Mouse (Mus musculus) hindlimb bud, embryonic 11.5 days (tissue): Measurements from ENCODE around the gene Zscan29.

ENCODE experiments used
- DNase-seq: peaks from one replicate; pipeline ENCODE4 v3.0.0-alpha.2; 2012; ENCODE audit warnings: low read depth, low spot score; ENCODE audit errors: extremely low spot score

The Zscan29 gene

DNA sequence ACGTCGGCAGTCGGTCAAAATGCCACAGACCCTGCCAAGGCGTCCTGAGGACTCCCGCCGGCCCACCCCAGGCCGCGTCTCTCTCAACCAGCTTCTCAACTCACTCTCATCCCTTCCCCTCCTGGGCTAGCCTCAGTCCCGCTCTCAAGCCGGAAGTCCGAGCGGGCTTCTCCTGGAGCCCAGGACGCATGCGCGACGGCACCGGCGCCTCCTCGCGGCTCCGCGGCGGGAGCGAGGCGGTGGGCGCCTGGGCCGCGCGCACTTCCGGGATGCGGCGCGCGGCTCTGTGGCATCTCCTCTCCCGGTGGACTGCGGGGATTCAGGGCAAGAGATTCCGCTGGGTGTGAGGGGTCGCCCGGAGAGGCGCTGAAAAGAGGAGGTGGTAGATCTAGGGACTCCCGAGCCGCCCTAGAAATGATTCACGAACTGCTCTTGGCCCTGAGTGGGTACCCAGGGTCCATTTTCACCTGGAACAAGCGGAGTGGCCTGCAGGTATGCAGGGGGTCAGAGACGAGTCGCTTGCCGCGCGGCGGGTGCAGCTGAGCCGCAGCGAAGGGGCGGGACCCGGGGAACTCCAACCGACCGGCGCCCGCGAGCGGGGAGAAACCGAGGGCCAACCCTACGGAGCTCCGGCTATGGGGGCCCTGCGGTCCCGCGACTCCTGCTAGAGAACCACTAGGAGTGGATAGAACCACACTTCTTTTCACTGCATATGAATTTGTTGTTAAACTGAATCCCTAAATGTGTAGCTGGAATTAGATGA lies at the start of gene Zscan29:
TSS of gene Zscan29 (minus strand) at position 146 of the 763 bp plus-strand sequence.
- DNase-seq = peak; percentile 63

DNA sequence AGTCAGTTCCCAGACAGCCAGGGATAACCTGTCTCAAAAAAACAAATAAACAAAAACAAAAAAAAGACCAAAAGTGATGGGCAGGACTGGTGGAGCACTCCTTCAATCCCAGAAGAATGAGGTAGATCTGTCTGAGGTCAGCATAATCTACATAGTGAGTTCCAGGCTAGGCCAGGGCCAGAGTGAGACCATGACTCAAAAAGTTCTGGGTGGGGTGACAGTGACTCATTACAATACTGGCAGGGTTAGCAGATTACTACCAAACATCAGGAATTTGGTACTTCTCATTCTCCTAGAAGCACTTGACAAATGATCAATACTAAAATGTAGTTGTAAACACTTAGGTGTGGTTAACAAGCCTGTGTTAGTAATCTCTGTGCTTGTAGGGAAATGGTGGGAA lies 49.1 kb upstream of the Zscan29 start:
- DNase-seq = no peak

DNA sequence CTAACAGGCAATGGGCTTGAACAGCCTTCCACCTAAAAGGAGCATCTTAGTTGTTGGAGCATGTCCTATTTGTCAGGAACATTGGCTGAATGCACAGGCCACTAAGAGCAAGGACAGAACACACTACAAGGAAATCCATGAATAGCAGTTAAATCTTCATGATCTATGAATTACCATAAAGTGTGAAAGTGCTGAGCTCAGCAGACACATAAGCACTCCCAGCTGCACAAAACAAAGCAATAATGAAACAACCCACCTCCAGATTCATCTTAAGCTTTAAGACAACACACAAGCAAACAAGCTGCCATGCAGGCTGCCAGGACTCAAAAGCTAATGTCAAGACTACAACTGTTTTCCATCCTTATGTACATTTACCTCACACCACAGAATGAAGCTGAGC lies 48.3 kb upstream of the Zscan29 start:
- DNase-seq = no peak

DNA sequence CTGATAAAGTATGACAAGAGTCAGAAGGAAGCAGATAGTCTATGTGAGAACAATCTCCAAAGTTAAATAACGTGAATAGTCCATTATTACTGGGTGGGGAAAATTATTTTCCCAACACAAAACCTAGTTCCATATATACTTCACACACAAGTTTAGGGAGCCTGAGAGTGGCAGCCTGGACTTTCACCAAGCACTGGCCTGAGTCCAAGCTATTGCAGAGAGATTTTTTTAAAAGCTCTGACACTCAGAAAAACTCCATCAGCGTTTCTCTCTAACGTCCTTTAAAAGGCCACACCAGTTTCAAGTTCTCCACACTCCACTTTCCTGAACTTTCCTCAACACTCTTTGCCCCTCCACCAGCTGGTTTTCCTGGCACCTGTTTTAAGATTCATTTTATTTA lies 43.6 kb upstream of the Zscan29 start:
- DNase-seq = no peak

DNA sequence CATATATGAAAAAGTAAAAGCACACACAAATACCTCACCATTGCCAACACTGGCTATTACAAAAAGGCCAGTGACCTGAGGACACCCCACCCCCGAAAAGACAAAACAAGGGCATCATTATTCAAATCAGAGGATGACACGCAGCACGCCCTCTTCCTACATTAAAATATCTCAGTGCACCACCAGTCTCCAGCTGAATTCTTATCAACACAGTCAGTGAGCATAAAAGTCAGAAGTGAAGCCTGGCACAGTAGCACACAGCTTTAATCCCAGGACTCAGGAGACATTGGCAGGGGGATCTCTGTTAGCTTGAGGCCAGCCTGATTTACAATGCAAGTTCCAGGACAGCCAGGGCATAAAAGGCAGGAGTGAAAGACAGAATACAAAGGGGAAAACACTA lies 35.6 kb upstream of the Zscan29 start:
- DNase-seq = no peak

DNA sequence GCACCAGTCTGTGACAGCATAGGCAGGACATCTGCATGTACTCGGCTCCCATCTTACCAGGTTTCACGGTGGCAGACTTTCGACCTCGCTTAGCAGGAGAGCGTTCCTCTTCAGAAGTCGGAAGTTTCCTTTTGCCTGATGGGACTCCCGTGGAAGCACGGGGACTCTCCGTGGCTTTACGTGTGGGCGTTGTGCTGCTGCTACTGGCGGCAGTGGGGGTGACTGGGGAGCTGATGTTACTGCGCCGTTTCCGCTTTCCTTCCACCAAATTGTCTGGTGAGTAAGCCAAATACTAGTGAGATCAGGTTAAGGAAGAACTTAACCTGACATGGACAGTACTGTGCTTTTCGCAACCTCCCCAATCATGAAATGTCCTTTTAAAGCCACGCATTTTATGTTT lies 33.4 kb upstream of the Zscan29 start:
- no peak for DNase-seq

DNA sequence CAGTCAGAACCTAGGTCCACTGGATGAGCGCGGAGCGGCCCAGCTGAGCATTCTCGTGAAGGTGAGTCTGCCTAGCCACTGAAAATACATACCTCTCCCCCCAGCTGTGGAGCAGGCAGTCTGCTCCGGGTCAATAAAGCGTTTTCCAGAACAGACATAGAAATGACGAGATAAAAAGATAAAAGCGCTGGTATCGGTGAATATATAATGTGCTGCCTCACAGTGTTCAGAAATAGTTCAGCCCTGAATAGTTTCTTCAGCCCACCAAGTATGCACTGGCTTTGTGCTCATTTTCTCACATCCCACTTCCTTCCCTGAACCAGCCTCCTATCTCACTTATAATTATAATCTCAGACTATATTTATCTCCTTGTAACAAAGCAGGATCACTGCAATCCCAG lies 24.5 kb upstream of the Zscan29 start:
- DNase-seq = no peak

DNA sequence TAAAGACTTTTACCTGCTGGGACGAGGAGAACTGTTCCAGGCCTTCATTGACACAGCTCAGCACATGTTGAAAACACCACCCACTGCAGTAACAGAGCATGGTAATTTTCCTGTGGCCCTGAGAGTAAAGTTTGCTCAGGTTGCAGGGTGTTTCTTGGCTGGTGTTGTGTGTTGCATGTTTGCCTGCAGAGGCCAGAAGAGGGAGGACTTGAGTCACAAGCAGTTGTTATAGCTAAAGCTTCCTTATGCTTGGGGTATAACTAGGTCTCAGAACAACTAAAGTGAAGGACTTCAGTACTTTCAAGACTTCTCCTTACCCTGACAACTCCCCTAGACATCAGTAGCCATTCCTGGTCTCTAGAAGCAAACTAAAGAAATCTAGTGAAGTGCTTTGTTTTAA lies 17.6 kb upstream of the Zscan29 start:
- DNase-seq = no peak

DNA sequence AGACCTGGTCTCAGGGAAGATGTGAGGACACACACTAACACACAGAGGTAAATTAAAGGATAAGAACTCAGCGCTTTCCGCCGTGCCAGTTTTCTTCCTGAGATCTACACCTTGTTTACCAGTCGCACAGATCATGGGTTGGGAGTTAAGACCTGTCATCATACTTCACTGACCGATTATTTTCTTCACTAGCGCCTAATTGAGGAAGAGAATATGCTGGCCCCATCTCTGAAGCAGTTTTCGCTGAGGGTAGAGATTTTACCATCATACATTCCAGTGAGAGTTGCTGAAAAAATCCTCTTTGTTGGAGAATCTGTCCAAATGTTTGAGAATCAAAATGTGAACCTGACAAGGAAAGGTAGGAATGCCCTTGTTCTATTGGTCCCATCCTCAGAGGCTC lies 13.2 kb upstream of the Zscan29 start:
- no peak for DNase-seq

DNA sequence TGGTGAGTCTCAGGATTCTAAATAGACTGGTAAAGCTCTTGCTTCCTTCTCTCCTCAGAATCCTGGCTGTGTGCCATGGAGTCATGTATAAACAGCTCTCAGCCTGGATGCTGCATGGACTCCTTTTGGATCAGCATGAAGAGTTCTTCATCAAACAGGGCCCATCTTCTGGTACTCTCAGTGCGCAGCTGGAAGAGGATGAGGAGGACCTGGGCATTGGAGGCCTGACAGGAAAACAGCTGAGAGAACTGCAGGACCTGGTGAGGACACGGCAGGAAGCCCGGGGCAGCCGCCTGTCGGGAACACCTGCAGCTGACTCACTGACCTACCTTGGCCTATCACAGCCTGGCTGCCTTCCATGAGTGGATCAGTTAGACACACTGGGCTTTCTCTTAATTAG lies 12.5 kb upstream of the Zscan29 start:
- no peak for DNase-seq

DNA sequence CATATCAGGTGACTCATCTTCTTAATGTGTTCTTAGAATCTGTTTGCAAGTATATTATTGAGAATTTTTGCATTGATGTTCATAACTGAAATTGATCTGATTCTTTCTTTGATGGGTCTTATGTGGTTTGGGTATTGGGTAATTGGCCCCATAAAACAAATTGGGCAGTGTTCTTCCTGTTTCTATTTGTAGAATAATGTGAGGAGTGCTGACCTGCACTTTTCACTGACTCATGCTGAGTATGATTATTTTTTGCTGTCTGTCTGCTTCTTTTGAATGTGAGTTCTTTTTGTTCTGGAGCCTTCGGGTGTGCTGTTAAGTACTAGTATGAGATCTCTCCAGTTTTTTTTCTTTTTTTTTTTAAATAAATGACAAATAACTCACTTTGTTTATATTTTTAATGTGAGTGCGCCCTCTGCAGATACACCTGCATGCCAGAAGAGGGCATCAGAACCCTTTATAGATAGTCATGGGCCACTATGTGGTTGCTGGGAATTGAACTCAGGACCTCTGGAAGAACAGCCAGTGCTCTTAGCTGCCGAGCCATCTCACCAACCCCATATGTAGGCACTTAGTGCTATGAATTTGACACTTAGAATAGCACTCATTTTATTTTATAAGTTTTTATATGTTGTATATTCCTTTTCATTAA lies 8.0 kb upstream of the Zscan29 start:
- no peak for DNase-seq

DNA sequence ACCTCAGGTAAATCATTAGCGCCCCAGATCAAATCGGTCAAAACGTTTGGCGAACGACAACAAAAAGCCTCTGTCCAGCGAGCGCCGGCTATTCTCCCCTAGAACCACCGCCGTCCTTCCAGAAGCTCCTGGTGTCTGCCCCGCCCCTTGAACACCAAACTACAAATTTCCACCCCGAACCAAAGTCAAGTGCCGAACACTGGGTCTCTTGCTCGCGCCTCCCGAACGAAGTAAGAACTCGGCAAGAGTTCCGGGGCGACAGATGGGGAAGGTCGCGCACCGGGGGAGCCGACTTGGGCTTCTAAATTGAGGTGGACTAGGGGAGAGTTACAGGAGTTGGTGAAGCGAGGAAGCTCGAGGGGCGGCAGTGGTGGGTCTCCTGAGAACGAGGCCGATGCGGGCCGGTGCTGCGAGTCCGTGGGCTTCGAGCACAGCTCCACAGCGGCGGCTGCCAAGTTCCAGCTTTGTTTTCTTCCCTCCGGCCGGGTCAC lies 399 bp downstream of the Zscan29 start, which contains the start of gene Tubgcp4:
TSS of gene Tubgcp4 (plus strand) at position 174 of the 491 bp plus-strand sequence.
- DNase-seq = no peak

DNA sequence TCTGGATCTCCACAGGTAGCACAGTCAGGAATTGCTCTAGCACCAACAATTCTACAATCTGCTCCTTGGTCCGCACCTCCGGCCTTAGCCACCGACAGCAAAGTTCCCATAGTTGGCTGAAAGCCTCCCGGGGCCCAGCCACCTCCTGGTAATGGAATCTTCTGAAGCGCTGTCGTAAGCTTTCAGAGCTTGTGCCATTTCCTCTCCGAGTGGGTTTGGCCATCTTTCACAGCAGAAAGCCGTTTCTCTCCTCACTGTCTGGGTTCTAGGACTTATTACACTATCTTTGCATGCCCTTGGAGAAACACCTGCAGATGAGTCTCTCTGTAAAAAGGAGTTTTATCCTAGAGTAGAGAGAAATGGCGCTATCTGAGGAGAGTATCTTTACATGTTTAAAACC lies 1.0 kb downstream of the Zscan29 start:
- no peak for DNase-seq

DNA sequence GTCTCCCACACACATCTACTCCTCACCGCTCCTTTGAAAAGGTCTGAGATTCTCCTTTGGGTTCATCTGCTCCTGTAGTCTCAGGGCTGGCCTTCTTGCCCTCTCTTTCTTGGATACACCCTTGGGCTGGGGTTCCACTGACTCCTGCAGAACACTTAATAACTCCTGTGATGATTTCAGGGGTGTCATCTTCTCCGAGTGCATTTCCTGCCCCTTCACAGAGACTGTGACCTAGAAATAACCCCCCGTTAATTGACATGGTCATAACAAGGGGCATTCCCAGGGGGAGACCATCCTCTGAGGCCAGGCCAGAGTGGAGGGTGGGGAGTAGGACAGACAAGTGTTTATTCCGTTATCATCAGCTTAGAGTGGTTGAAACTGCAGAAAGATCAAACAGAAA lies 1.8 kb downstream of the Zscan29 start:
- DNase-seq = no peak

DNA sequence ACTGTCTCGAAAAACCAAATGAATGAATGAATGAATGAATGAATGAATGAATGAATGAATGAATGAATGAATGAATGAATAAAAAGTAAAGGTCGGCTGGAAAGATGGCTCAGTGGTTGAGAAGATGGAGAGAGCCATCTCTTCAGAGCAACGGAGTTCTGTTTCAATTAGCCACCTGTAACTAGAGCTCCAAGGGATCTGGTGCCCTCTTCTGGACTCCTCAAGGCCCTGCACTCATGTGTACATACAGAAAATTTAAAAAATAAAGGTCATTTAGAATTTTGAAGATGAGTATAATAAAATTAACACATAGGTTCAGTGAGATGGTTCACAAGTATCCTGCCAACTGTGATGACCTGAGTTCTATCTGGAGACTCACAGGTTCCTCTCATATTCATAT lies 17.8 kb downstream of the Zscan29 start:
- DNase-seq = no peak

DNA sequence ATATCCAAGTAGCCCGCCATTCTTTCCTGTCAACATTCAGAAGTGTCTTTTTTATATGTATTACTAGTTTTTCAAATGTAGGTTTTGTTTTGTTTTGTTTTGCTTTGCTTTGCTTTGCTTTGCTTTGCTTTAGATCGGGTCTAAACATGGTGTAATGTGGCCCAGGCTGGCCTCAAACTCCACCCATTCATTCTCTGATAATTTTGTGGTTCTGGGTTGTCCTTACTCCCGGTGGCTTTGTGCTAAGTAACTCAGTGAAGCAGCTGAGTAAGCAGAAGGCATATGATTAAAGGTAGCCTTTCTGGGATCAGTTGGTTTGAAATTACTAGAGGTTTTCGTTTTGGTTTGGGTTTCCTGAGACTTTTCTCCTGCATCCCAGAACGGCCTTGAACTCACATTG lies 21.2 kb downstream of the Zscan29 start:
- DNase-seq = no peak

DNA sequence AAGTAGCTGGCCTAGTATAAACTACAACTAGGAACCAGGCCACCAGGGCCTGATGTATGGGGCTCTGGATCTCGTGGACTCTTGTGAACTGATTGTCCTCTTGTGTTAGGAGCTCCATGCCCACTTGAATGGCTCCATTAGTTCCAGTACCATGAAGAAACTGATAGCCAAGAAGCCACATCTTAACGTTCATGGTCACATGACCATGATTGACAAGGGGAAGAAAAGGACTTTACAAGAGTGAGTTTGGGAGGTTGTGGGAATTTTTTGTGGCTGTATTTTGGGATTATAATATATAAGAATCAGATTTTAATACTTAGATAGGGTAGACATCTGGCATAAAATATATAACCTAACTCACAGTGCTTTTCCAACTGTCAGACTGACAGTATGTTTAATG lies 28.5 kb downstream of the Zscan29 start:
- no peak for DNase-seq

DNA sequence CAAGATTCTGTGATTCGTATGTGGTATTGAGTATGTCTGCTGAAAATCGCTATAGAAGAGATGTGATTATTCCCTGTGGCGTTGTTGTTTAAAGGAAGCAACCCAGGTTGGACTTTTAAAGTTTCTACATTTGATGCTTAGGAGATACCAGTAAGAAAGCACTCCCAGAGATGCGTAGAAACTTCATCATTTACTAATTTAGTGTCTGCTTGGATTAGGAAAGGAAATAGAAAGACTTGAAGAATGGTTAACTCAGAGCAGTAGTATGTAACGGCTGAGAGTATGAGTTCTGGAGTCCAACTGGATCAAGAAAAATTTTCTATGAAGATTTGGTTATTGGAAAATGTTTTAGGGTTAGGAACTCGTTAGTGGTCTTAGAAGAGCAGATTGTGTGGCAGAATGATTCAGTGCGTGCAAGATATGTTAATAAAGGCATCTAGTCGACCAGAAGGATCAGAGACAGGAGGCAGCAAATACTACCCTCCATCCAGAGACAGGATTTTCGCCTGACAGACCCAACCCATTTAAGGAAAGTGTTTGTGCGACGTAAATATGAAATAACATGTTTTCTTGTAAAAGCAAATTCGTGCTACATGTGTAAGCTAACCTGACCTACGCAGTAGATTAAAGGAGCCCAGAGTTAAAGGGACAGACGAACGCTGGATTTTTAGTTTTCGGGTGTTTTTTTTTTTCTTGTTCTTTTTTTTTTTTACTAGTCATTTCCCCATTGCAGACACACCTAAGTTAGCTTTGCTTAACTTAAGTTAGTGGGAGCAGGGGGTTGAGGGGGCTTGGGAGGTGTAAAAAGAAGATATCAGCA lies 29.5 kb downstream of the Zscan29 start:
- peak; percentile 14 for DNase-seq

DNA sequence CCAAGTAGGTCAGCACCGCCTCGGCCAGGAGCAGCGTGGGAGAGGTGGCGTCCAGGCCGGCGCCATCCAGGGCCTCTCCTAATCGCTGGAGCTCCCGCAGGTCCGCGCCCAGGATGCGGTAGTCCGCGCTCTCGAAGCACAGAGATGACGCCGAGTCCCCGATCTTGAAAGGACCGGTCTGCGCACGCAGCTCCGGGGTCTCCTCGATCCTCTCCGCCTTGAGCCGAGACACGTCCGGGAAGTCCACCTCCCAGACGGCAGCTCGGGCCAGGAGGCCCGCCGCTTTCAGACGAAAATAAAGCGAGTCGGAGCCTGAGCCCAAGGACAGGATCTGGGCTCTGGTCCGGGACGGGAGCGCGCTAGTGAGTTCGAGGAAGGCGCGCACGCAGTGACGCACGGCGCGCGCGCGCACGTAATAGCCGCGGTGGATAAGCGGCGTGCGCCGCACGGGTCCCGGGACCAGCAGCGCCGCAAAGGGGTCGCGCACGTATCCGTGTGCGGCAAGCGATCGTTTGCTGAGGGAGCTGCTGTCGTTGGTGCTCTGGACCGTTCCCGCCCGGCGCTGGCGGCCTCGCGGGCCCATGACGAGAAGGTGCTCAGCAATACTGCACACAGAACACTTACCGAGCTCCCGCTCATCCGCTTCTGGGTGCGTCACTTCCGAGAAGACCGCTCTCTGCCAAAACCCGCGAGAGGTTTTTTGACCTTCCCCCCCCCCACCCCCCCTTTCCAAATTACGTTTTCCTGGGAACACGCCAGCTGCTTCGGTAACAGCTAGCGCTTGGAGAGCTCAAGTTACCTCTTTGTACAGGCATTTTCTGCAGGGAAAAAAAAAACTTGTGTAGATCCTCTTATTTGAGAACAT lies 30.7 kb downstream of the Zscan29 start, which contains the start of the genes Adal and Lcmt2:
TSS of gene Adal (plus strand) at position 411 of the 865 bp plus-strand sequence.
TSS of gene Lcmt2 (minus strand) at position 636 of the 865 bp plus-strand sequence.
- DNase-seq = peak; percentile 54

DNA sequence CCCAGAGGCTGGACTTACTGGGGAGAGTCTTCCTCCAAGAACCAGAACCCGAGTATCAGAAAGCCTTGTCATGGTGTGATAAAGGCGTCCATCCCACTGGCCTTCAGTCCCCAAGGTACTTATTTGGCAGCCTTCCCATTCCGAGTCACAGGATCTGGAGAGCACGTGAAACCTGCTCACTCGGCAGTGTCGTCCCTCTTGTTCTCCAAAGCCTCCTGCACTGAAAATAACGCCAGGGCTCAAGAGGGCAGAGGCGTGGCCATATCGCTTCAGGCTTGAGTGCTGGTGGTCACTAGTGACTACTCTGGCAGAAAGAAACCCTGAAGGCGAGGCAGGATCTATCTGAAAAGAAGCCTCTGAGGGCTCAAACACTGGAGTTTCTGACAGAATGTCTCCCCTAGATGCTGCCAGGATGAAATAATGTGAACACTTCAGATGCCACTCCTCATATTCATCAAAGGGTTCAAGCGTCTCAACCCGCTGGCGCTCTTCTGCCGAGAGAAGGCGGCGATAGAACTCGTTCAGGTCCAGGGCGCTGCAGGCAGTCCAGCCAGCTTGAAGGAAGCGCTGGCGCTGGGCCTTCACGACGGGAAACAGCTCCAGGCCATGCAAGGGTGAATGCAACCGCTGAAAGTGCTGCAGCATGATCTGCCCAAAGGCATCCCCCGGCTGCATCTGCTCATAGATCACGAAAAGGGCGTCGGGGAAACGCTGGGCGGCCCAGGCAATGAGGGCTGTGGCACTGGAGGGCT lies 31.5 kb downstream of the Zscan29 start:
- DNase-seq = no peak
